Mouse (Mus musculus) v-Abl transformed pro-B cells (cell line): ENCODE data around the gene Bmp10.
"Not testable (repeated sequence)": the region's sequence is repeated elsewhere in the genome, so short reads cannot be mapped to it uniquely, and the experiment has no call there.

Source experiments
- in situ Hi-C, 2 experiments: fragments of 400-800 bp; cut with MboI; formaldehyde crosslinking; loops; one replicate each; pipeline ENCODE4 v1.15.1; 2025; ENCODE audit not compliant: unreplicated experiment in 2 of 2

Bmp10 gene

DNA sequence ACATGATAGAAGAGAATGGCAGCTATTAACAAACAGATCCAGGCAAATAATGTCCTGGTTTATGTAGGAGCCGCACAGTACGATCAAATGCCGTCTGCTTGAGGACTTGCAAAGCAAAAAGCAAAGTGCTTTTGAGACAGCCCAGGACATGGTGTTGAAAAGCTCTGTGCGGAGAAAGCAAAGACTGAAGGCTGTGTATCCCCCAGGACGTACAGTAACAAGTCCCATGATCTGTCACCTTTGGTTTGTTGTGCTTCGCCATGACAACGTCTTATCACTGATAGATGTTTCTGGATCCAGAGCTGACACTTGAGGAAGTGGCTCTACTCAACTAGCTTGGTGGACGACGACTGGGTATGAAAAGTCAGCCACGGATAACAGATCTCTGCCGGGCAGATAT is 14.5 kb downstream of the Bmp10 start:
- in situ Hi-C loops: no loop called here

DNA sequence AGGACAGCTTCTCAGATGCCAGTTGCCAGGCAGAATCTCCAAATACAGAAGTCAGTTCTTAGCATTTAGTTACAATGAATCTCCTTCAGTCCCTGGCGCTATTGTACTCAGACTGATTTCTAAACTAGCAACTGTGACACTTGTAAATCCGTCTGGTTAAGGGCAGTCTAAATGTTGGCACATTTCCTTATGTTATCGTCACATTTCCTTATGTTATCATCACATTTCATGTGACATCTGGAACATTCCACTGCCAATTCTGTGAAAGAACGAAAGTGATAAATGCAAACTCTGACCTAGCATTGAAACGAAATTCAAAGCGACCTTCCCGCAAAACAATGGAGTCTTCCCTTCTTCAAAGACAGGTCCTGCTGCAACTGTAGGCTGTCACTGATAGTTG is 16.4 kb downstream of the Bmp10 start:
- in situ Hi-C loops: no loop called here

DNA sequence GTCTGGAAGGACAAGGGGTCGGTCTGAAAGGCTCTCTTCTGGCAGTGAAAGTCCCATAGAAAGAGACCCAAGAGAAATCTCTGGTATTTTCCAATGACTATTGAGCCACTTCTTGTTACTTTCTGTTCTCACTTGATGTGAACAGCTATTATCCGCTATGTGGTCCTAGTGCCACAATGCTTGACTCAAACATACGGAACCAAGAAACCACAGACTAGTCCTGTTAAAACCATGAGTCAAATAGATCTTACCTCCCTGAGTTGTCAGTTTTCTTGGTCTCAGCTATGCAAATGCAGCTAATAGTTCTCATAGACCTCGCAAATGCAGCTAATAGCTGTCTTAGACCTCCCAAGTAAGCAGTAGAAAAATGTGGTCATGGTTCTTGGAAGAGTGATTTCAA is 18.4 kb downstream of the Bmp10 start:
- in situ Hi-C loops: no loop called here

DNA sequence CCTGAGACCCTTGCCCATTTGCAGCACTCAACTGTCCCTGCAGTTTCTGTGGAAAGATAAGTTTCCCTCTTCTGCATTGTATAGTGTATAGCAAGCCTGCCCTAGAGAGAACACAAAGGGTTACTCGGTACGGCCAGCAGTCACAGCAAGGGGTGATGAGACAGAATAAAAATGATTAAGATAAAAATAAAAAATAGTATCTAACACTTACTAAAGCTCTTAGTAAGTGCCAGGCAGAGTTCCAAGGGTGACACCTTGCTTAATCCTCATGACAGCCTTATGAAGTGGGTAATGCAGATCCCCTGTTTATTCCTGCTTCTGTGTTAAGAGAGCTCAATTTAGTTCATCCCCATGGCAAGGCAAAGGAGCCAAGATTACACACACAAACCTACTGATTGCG is 20.7 kb downstream of the Bmp10 start:
- in situ Hi-C loops: no loop called here

DNA sequence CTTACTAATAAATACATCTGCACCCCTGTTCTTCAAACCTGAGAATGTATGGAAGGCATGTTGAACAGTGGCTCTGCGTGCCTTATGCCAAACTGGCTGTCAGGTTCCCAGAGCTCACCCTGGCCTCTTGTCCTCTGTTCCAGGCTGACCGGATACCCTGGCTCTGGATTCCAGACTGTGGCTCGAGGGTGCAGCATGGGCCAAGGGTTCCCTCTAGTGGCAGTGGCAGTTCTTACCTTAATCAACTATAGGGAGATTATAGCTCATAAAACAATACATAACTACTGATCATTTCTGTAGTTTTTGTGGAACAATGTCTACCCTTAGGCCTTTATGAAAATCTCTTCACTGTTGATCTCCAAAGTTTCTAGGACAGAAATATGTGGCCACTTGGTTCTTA is 22.2 kb downstream of the Bmp10 start:
- in situ Hi-C loops: loop anchor here (5.0 kb wide), 1 partner anchor 54 kb away; no protein-coding TSS in a partner anchor

DNA sequence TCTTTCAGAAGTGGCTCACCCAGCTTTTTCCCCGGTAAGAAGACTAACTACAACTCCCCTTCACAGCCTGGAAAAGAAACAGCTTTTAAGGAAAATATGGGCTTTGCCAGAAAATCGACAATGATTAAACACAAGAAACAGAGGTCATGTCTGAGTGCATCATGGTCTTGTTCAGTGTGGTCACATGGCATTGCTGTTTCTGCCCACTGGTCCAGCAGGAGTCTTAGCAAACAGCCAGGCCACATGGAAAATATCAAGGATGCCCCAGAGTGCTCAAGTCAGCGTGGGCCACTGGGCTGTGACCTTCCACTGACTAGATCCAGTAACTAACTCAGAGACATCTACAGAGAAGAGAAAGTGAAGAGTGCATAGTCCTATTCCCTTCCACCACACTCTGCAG is 23.0 kb downstream of the Bmp10 start:
- in situ Hi-C loops: loop anchor here (5.0 kb wide), 1 partner anchor 54 kb away; no protein-coding TSS in a partner anchor

DNA sequence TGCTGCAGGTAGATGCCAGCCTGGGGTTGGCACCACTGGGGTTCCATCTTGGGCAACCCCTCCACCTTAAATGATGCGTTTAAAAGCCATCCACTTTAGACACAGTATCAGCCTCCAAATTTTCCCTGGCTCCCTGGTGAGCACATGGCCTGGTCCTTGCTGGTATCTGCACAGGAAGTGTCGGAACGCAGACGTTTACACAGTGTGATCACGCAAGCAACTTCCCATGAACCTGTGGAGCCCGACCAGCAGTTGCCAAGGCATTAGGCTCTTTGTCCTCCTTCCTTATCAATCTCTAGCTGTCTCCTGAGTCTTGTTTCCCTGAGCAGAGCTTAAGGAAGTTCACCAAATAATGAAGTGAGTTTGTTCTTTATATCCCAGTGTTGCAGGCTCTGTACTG is 26.7 kb downstream of the Bmp10 start:
- in situ Hi-C loops: no loop called here

DNA sequence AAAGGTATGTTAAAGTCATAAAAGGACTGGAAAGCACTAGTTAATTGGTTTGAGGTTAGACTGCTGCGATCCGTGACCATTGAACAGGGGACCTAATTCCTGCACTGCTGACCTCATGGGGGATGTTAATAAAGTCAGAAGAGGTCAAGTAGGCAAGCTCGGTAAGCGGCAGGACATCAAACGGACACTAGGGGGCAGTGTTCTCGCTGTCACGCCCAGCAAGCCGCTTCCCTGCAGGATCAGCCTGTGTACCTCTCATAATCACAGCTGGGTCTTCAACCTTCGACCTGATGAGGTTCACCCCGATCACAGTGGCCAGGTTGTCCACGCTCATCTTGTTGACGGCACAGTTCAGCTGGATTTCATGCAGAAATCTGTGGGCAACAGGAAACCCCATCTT is 37.4 kb downstream of the Bmp10 start:
- in situ Hi-C loops: loop anchor here (5.0 kb wide), 3 partner anchors 46 to 206 kb away; partner anchors contain the start of gene Aplf (in 1 of the 2)

DNA sequence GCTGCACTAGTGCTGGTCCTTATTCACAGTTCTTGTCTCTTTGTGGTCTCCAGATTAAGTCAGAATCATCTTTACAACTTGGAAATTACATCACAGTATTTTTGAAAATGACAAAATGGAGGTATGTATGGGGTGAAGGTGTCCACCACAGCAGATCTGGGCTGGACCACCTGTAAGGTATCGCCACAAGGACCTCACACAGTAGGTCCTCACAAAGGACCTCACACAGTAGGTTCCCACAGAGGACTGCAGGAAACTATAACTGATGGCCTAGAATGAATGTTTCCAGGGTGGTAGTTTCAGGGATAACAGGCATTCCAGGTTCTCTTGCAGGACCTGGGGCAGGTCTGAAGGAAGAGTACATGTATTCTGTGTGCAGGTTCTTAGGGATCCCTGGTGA is 38.6 kb downstream of the Bmp10 start:
- in situ Hi-C loops: loop anchor here (5.0 kb wide), 3 partner anchors 45 to 205 kb away; partner anchors contain the start of gene Aplf (in 1 of the 2)

DNA sequence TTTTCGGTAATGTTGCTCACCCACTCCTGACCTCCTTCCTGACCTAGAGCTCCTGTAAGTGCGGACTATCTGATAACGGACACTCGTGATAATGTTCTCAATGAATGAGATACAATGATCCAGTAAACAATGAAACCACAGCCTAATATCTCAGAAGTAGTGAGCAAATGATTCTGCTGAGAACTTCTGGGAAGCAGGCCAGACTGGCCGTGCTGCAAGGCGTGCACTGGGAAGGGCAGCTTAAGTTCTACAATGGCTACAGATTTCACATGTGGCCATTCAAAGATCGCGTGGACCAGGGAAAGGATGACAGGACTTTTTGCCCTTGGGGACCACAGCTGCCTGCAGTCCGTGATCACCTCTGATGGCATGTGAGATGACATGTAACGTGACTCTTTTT is 39.6 kb downstream of the Bmp10 start:
- in situ Hi-C loops: loop anchor here (5.0 kb wide), 3 partner anchors 44 to 204 kb away; partner anchors contain the start of gene Aplf (in 1 of the 2)

DNA sequence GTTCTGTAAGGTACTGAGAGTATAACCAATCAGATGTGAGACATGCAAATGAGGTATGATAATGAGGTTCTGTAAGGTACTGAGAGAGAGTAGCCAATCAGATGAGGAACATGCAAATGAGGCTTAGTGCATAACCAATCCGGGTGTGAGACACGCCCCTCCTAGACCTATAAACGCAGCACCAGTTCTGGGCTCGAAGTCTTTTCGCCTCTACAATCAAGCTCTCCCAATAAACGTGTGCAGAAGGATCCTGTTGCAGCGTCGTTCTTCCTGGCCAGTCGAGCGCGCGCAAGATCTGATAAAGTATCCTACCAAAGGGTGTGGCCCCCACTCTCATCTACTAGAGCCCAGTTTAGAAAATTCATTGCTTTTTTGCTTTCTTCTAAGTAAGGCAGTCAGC is 41.3 kb downstream of the Bmp10 start:
- in situ Hi-C loops: not testable (repeated sequence)

DNA sequence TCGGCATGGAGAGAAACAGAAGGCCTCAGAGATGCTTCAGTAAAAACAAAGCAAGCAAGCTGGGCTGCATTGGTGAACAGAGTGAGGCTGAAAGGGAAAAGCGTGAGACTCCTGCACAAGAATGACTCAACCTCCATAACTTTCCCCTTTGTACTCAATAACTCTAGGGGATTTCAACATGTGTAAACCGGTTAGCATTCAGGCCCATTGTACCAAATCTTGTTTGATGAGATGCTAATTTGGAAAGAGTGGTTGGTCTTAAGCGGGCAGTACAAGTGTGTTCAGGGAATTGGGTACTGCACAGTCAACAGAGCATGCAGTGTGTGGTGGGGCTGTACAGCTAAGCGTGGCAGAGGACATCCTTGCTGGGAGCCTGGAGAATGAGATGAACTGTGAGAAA is 46.4 kb downstream of the Bmp10 start:
- in situ Hi-C loops: no loop called here

DNA sequence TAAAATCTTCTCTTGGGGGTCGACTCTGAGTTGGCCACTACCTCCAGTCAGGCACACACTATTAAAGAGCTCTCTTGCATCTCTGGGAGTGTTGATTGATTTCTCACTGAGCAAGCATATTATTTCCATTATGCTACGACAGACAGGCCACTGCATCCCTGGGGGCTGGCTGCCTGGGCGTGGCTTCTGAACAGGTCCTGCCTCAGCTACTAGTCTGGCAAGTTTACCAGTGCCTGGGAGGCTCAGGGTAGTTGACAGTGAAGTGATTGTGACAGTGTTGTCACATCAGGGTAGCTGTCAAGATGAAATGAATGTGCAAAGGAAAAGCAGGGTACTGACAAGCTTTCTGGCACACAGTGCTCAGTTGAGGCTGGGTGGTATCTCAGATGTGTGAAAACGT is 50.1 kb downstream of the Bmp10 start:
- in situ Hi-C loops: no loop called here

DNA sequence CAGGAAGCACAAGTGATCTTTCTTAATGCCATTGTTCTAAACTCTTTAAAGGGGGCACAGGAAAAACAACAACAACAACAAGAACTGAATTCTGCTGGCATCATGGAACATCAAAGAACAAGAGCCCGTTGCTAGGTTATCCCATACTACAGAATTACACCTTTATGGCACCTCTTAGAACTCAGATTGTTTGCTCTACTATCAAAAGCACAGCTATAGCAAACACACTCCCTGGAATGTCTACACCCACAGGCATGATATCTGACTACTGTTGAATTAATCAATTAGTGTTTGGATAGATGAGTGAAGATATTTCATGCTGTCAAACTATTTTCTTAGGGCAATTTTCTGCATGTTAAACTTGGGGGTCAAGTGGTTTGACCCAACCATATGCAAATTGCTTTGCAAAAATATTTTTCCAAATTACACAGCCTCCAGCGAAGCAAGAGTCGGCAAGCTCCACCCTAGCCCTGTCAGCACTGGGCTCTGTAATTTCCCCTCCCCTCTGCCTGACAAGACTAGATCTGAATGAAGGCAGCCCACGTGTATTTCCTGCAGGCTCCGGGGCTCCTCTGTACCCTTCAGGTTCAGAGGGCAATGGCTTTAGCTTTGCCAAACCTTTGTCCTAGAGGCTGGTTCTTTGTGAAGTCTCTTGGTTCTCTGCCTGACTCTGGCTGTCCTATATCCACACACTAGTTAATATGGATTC is 50.7 kb downstream of the Bmp10 start:
- in situ Hi-C loops: no loop called here

DNA sequence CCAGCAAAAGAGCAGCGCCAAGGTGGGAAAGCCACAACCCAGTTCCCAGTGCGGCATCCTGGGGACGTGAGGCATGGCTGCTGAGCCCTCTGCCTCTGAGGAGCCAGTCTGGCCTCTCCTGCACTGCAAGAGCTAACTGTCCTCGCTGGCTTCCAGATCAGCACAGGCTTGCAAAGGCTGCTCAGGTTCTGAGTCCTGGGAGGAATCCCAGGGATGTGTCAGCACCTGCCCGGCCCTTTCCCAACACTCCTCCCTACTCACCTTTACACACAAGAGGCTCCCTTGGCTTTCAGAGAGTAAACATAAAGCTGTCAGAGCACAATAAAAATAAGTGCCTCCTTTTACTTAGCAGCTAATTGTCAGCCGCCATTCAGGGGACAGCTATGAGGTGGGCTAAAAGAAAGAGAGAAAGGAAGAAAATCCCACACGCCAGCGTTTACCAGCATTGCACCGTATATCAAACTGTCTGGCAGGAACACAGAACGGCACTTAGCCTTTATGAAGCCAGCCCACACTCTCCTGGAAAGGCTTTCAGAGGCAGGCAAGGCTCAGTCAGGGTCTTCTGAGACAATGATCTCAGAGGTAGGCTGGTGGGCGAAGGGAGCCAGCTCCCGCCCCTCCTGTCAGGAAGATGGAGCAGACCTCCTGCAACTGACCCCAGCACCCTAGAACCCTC is 54.6 kb downstream of the Bmp10 start:
- in situ Hi-C loops: no loop called here

DNA sequence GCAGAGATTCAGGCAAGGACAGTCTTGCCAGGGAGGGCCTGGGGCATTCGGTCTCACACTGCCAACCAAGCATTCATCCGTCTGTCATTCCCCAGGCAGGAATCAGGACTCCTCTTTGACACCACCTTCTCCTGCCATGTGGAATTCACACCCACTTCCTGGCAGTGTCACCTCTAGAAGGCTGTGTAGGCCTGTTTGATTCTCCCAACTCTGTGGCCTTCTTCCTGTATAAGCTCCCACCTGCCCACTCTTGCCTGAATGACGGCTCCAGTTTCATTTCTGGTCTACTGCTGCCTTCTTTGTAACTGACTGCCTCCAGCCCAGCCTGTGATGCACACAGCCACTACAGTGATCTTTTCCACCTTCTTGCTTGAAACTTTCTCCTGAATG is 55.1 kb downstream of the Bmp10 start:
- in situ Hi-C loops: no loop called here

DNA sequence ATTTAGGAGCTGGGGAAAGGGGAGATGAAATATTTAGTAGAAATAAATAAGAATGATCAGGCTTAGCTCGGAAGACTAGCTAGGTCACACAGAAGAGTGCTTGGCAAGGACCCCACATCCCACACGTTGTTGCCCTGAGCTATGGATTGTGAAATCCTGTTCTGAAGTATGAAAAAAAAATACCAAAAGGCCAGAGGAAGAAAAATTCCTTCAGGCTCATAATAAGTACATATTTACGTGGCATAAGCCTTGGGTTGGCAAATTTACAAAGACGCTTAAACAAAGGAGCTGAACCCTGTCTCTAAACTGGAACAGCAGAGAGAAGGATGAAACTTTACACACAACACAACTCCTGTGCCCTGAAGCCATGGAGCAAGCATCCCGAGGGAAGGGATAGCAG is 56.0 kb downstream of the Bmp10 start:
- in situ Hi-C loops: no loop called here
